Mouse (Mus musculus) MEL (cell line): ENCODE results near the gene Smim4. TPM values are rescaled to one million over a fixed set of nuclear protein-coding genes. Genes with fewer than 3 reads are reported as not detected.

ENCODE experiments used
- DNase-seq: peaks from one replicate; pipeline ENCODE4 v3.0.0; 2011; ENCODE audit warnings: low read depth, low spot score
- H3K27ac ChIP-seq: 2 replicates; pipeline ENCODE4 v1.5.1; 2012; ENCODE audit warnings: low read depth, mild to moderate bottlenecking, control low read depth, low read length, moderate library complexity; ENCODE audit not compliant: control insufficient read depth
- H3K27me3 ChIP-seq, 2 experiments: fragments of 150-350 bp in 1 of 2; sonication (generic) in 1 of 2; 2 replicates each; pipeline ENCODE4 v1.6.1; 2012; ENCODE audit warnings: low read length in 2 of 2, mild to moderate bottlenecking in 2 of 2, improper control_type of control experiment in 1 of 2, moderate library complexity in 1 of 2; ENCODE audit not compliant: insufficient read depth in 2 of 2, control insufficient read depth in 1 of 2
- H3K36me3 ChIP-seq, 2 experiments: 2 replicates each; pipeline ENCODE4 v1.6.1; 2012 to 2014; ENCODE audit warnings: low read length in 2 of 2, improper control_type of control experiment in 1 of 2, inconsistent platforms in 1 of 2, mild to moderate bottlenecking in 1 of 2; ENCODE audit not compliant: insufficient read depth in 2 of 2, control insufficient read depth in 1 of 2
- H3K4me1 ChIP-seq, 2 experiments: fragments of 150-350 bp in 1 of 2; sonication (generic) in 1 of 2; 2 replicates each; pipeline ENCODE4 v1.6.1; 2012; ENCODE audit warnings: low read length in 2 of 2, improper control_type of control experiment in 1 of 2, mild to moderate bottlenecking in 1 of 2; ENCODE audit not compliant: insufficient read depth in 2 of 2, control insufficient read depth in 1 of 2
- H3K4me3 ChIP-seq, 2 experiments: fragments of 150-350 bp in 1 of 2; sonication (generic) in 1 of 2; 2 replicates each; pipeline ENCODE4 v1.5.1; 2012; ENCODE audit warnings: low read depth in 2 of 2, low read length in 2 of 2, mild to moderate bottlenecking in 2 of 2, moderate library complexity in 2 of 2, control low read depth in 1 of 2, improper control_type of control experiment in 1 of 2; ENCODE audit not compliant: control insufficient read depth in 1 of 2, insufficient read depth in 1 of 2
- H3K79me2 ChIP-seq: 2 replicates; pipeline ENCODE4 v1.6.1; 2012; ENCODE audit warnings: mild to moderate bottlenecking, low read length, moderate library complexity; ENCODE audit not compliant: control insufficient read depth, poor library complexity, insufficient read depth
- H3K9ac ChIP-seq: 2 replicates; pipeline ENCODE4 v1.6.1; 2012; ENCODE audit warnings: low read depth, mild to moderate bottlenecking, control low read depth, low read length, moderate library complexity; ENCODE audit not compliant: control insufficient read depth, poor library complexity, severe bottlenecking
- H3K9me3 ChIP-seq: fragments of 150-350 bp; sonication (generic); replicated peaks from 2 replicates; pipeline ENCODE4 v1.6.1; 2012; ENCODE audit warnings: mild to moderate bottlenecking, low read length, improper control_type of control experiment, moderate library complexity; ENCODE audit not compliant: insufficient read depth
- CHD2 ChIP-seq: IDR thresholded peaks from 2 replicates; pipeline ENCODE4 v1.6.1; 2011; ENCODE audit warnings: low read length, improper control_type of control experiment
- E2F4 ChIP-seq: IDR thresholded peaks from 2 replicates; pipeline ENCODE4 v1.6.1; 2011; ENCODE audit warnings: low read depth, low read length, improper control_type of control experiment, borderline replicate concordance
- ELF1 ChIP-seq: IDR thresholded peaks from 2 replicates; pipeline ENCODE4 v1.6.1; 2014; ENCODE audit warnings: low read depth, mild to moderate bottlenecking, inconsistent platforms, low read length, improper control_type of control experiment, moderate library complexity
- ETS1 ChIP-seq: IDR thresholded peaks from 2 replicates; pipeline ENCODE4 v1.6.1; 2012; ENCODE audit warnings: low read depth, mild to moderate bottlenecking, inconsistent platforms, low read length, improper control_type of control experiment, moderate library complexity
- HCFC1 ChIP-seq: IDR thresholded peaks from 2 replicates; pipeline ENCODE4 v1.6.1; 2012; ENCODE audit warnings: low read depth, mild to moderate bottlenecking, inconsistent platforms, low read length, improper control_type of control experiment, moderate library complexity
- JUND ChIP-seq: IDR thresholded peaks from 2 replicates; pipeline ENCODE4 v1.6.1; 2011; ENCODE audit warnings: low read depth, mild to moderate bottlenecking, improper control_type of control experiment, low read length
- KAT2A ChIP-seq: conservative IDR thresholded peaks from 2 replicates; pipeline ENCODE4 v1.6.1; 2012; ENCODE audit warnings: low read depth, low read length, improper control_type of control experiment, inconsistent platforms
- MAX ChIP-seq: IDR thresholded peaks from 2 replicates; pipeline ENCODE4 v1.6.1; 2011; ENCODE audit warnings: low read length, improper control_type of control experiment
- MAZ ChIP-seq: IDR thresholded peaks from 2 replicates; pipeline ENCODE4 v1.6.1; 2012; ENCODE audit warnings: low read depth, mild to moderate bottlenecking, inconsistent platforms, low read length, improper control_type of control experiment
- MYC ChIP-seq: IDR thresholded peaks from 2 replicates; pipeline ENCODE4 v1.6.1; 2011; ENCODE audit warnings: low read depth, mild to moderate bottlenecking, low read length, improper control_type of control experiment, moderate library complexity
- NELFE ChIP-seq: IDR thresholded peaks from 2 replicates; pipeline ENCODE4 v1.6.1; 2011; ENCODE audit warnings: low read depth, low read length, improper control_type of control experiment
- NRF1 ChIP-seq: IDR thresholded peaks from 2 replicates; pipeline ENCODE4 v1.6.1; 2014; ENCODE audit warnings: low read depth, mild to moderate bottlenecking, inconsistent platforms, low read length, improper control_type of control experiment, moderate library complexity; ENCODE audit not compliant: poor library complexity, insufficient read depth, severe bottlenecking
- POLR2AphosphoS2 ChIP-seq: IDR thresholded peaks from 2 replicates; pipeline ENCODE4 v1.6.1; 2011; ENCODE audit warnings: low read length, improper control_type of control experiment
- RAD21 ChIP-seq: IDR thresholded peaks from 2 replicates; pipeline ENCODE4 v1.6.1; 2011; ENCODE audit warnings: mild to moderate bottlenecking, low read depth, low read length, improper control_type of control experiment
- RCOR1 ChIP-seq: IDR thresholded peaks from 2 replicates; pipeline ENCODE4 v1.6.1; 2012; ENCODE audit warnings: low read depth, mild to moderate bottlenecking, inconsistent platforms, low read length, improper control_type of control experiment
- SMC3 ChIP-seq: IDR thresholded peaks from 2 replicates; pipeline ENCODE4 v1.6.1; 2011; ENCODE audit warnings: low read depth, low read length, improper control_type of control experiment
- TAL1 ChIP-seq: IDR thresholded peaks from 2 replicates; pipeline ENCODE4 v1.6.1; 2012; ENCODE audit warnings: mild to moderate bottlenecking, inconsistent platforms, low read length, moderate library complexity, mixed read lengths
- UBTF ChIP-seq: IDR thresholded peaks from 2 replicates; pipeline ENCODE4 v1.6.1; 2012; ENCODE audit warnings: low read depth, mild to moderate bottlenecking, inconsistent platforms, low read length, improper control_type of control experiment, moderate library complexity, borderline replicate concordance; ENCODE audit not compliant: insufficient read depth
- USF1 ChIP-seq: IDR thresholded peaks from 2 replicates; pipeline ENCODE4 v1.6.1; 2014; ENCODE audit warnings: low read depth, mild to moderate bottlenecking, inconsistent platforms, low read length, improper control_type of control experiment, moderate library complexity
- USF2 ChIP-seq, 2 experiments: IDR thresholded peaks; 2 replicates each; pipeline ENCODE4 v1.6.1; 2011 to 2012; ENCODE audit warnings: improper control_type of control experiment in 2 of 2, low read length in 2 of 2, borderline replicate concordance in 1 of 2, inconsistent platforms in 1 of 2, low read depth in 1 of 2, mild to moderate bottlenecking in 1 of 2; ENCODE audit not compliant: insufficient read depth in 1 of 2
- ZC3H11A ChIP-seq: IDR thresholded peaks from 2 replicates; pipeline ENCODE4 v1.6.1; 2012; ENCODE audit warnings: low read depth, mild to moderate bottlenecking, inconsistent platforms, low read length, improper control_type of control experiment
- ZMIZ1 ChIP-seq: IDR thresholded peaks from 2 replicates; pipeline ENCODE4 v1.6.1; 2012; ENCODE audit warnings: low read depth, mild to moderate bottlenecking, inconsistent platforms, low read length, improper control_type of control experiment, moderate library complexity
- ZNF384 ChIP-seq: IDR thresholded peaks from 2 replicates; pipeline ENCODE4 v1.6.1; 2012; ENCODE audit warnings: low read depth, mild to moderate bottlenecking, inconsistent platforms, low read length, improper control_type of control experiment
- polyA plus RNA-seq, 2 experiments: library from polyadenylated mRNA; stranded (reverse) in 1 of 2; unstranded in 1 of 2; fragments of >175 nt in 1 of 2; fragments of >200 nt in 1 of 2; gene quantifications; 2 replicates each; pipeline versions ENCODE4 v1.2.1 to v1.2.4; 2012; ENCODE audit warnings: low replicate concordance in 2 of 2, low read depth in 1 of 2; ENCODE audit not compliant: insufficient read length in 2 of 2, insufficient read depth in 1 of 2, missing spikeins in 1 of 2
- total RNA-seq: library from RNA; depleted of rRNA; stranded (reverse); fragments of 300-350 nt; gene quantifications from 2 replicates; pipeline ENCODE4 v1.2.3, GENCODE M21; 2012

The Smim4 gene
- total and polyA plus RNA-seq, 3 experiments: 87.8 to 122 TPM; not detected in 1

GRCm38 (mm10) chr14:31161191-31161590, 32.4 kb upstream of the Smim4 start:
- Histone ChIP-seq H3K4me1 (peaks cover 0 to 6% of the 10 kb centered on the region in 2 experiments), H3K9me3 (no peaks in the 10 kb centered on the region), H3K27me3 (no peaks in the 10 kb centered on the region; a peak in 2 of 4 replicates), H3K36me3 (peaks cover 0 to 2% of the 10 kb centered on the region in 2 experiments; a peak in 1 of 4 replicates), H3K79me2 (no peaks in the 10 kb centered on the region), H3K27ac (no peak overlapping the region), H3K9ac (no peak overlapping the region), H3K4me3 (no peak overlapping the region)
- DNase-seq: no peak
- TF ChIP-seq RAD21: no peak
- TF ChIP-seq KAT2A: no peak
- TF ChIP-seq E2F4: no peak
- TF ChIP-seq MAX: no peak
- no peak for TF ChIP-seq CHD2
- no peak for TF ChIP-seq ELF1
- TF ChIP-seq ZC3H11A: no peak
- TF ChIP-seq SMC3: no peak
- no peak for TF ChIP-seq TAL1
- no peak for TF ChIP-seq MYC
- TF ChIP-seq POLR2AphosphoS2: no peak
- no peak for TF ChIP-seq JUND
- no peak for TF ChIP-seq UBTF
- no peak for TF ChIP-seq NELFE
- no peak for TF ChIP-seq RCOR1
- no peak for TF ChIP-seq HCFC1
- TF ChIP-seq USF1: no peak

DNA sequence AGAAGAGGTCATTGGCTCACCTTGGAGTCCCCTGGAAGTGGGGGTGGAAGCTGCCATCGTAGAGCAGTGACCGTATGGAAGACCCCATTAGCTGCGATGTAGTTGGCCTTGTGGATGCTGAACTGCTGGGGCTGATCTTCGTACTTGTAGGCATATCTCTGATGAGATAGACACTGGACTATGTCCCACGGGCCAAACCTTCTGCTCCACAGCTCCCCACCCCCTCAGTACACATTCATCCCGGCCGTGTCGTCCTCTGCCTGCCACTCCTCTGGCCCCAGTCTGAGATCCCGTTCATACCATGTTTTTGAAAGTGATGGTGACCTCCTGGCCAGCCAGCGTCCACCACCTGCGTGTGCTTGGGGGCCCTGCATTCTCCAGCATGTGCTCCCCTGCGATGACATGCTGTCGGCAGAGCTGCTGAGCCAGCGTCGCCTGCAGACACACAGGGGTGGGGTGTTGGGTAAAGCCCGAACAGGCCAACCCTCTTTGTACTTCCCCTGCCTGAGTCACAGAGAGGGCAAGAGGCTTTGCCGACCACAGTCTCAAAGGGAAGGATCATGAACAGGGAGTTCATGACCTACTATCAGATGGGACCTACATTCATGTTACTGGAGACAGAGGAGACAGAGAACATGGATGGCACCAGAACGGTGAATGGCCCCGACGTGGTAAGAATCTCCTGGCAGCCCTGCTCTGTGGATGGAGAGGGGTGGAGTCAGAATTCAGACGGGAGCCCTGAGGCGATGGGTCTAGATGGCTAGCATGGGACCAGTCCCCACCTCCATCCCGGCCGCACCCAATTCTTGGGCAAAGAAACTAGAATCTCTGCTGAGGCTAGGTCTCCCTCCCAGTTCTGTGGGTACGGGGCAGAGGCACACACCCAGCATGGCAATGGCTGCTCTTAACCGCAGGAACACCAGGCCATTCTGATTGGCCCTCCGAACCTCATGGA, 31.7 kb upstream of the Smim4 start:
- Histone ChIP-seq H3K9me3 (no peaks in the 10 kb centered on the region), H3K9ac (no peak overlapping the region), H3K4me3 (no peak overlapping the region), H3K79me2 (no peaks in the 10 kb centered on the region), H3K36me3 (peaks cover 0 to 2% of the 10 kb centered on the region in 2 experiments; a peak in 1 of 4 replicates), H3K27ac (no peak overlapping the region), H3K4me1 (peaks cover 0 to 6% of the 10 kb centered on the region in 2 experiments), H3K27me3 (no peaks in the 10 kb centered on the region; a peak in 2 of 4 replicates)
- DNase-seq: no peak
- no peak for TF ChIP-seq NRF1
- no peak for TF ChIP-seq ETS1
- TF ChIP-seq USF2 (IDR thresholded peaks at IDR 0.05; ENCODE audit: borderline replicate concordance in 1 of 2, insufficient read depth in 1 of 2, low read depth in 1 of 2, low read length in 2 of 2): no peak
- no peak for TF ChIP-seq RAD21
- no peak for TF ChIP-seq MAZ
- TF ChIP-seq ZNF384: no peak
- no peak for TF ChIP-seq UBTF
- TF ChIP-seq TAL1: no peak
- no peak for TF ChIP-seq ZMIZ1
- TF ChIP-seq USF1: no peak
